Mouse (Mus musculus) heart, embryonic 12.5 days (tissue): ENCODE results near the gene Gm11568. TPM values are rescaled to one million over a fixed set of nuclear protein-coding genes. Genes with fewer than 3 reads are reported as not detected.

Experiments
- ATAC-seq: fragments of 200-750 bp; cut with Nextera tagmentation; 2 replicates; pipeline ENCODE4 v1.8.0; 2017; ENCODE audit warnings: moderate TSS enrichment, moderate library complexity; ENCODE audit not compliant: insufficient number of reproducible peaks, low FRiP score
- H3K27ac ChIP-seq: fragments of 300-500 bp; sonication (generic); 2 replicates; pipeline ENCODE4 v1.5.1; 2016; ENCODE audit warnings: mild to moderate bottlenecking, moderate library complexity; ENCODE audit not compliant: poor library complexity, severe bottlenecking
- H3K27me3 ChIP-seq: fragments of 300-500 bp; sonication (generic); replicated peaks from 2 replicates; pipeline ENCODE4 v1.6.1; 2016; ENCODE audit warnings: mild to moderate bottlenecking, moderate library complexity
- H3K36me3 ChIP-seq: fragments of 300-500 bp; sonication (generic); 2 replicates; pipeline ENCODE4 v1.6.1; 2016; ENCODE audit warnings: mild to moderate bottlenecking, moderate library complexity
- H3K4me1 ChIP-seq: fragments of 300-500 bp; sonication (generic); replicated peaks from 2 replicates; pipeline ENCODE4 v1.6.1; 2016; ENCODE audit warnings: mild to moderate bottlenecking
- H3K4me2 ChIP-seq: fragments of 300-500 bp; sonication (generic); 2 replicates; pipeline ENCODE4 v1.6.1; 2016; ENCODE audit warnings: mild to moderate bottlenecking, moderate library complexity
- H3K4me3 ChIP-seq: fragments of 300-500 bp; sonication (generic); 2 replicates; pipeline ENCODE4 v1.5.1; 2016; ENCODE audit warnings: mild to moderate bottlenecking
- H3K9ac ChIP-seq: fragments of 300-500 bp; sonication (generic); 2 replicates; pipeline ENCODE4 v1.6.1; 2016; ENCODE audit warnings: mild to moderate bottlenecking, moderate library complexity
- H3K9me3 ChIP-seq: fragments of 300-500 bp; sonication (generic); replicated peaks from 2 replicates; pipeline ENCODE4 v1.6.1; 2016; ENCODE audit warnings: mild to moderate bottlenecking, moderate library complexity
- WGBS: fragments of 180-500 bp; shearing (Covaris S2); methylation state at CpG from one replicate; pipeline ENCODE4 v1.1.7; 2016; 5-methylcytosine and 5-hydroxymethylcytosine counted together
- polyA plus RNA-seq: library from polyadenylated mRNA; unstranded; fragments of >200 nt; fragmentation: Nextera tagmentation; extraction: Ambion mirVana; gene quantifications from 2 replicates; pipeline ENCODE4 v1.2.1, GENCODE M21; 2016

Gene Gm11568
- polyA plus RNA-seq, 1 experiment from 2014 or later: not detected

GRCm38 (mm10) chr11:99907620-99908019, 49.9 kb downstream of the Gm11568 start, which contains the start of gene Krtap31-1:
Gene Krtap31-1, plus strand, starts transcription at chr11:99907920.
- Histone ChIP-seq H3K4me2 (no peak within 1 kb of the TSS), H3K27ac (no peak within 1 kb of the TSS), H3K4me3 (no peak within 1 kb of the TSS), H3K36me3 (no peaks in the 10 kb centered on the region), H3K27me3 (no peaks in the 10 kb centered on the region), H3K9ac (no peak within 1 kb of the TSS), H3K4me1 (no peaks in the 10 kb centered on the region), H3K9me3 (no peaks in the 10 kb centered on the region)
- WGBS: 67% methylated on average over 2 of the region's 2 CpGs
- ATAC-seq: no peak

Other genes with a start within 250 kb of the Gm11568 start
- gene Gm11937, start 247.7 kb upstream of the Gm11568 start, polyA plus RNA-seq: not detected in 2 replicates
- not detected in 2 replicates for gene Krtap2-4, start 243.1 kb upstream of the Gm11568 start, polyA plus RNA-seq
- gene Gm11562, start 237.5 kb upstream of the Gm11568 start, polyA plus RNA-seq: not detected in 2 replicates
- gene Krtap4-1, start 229.7 kb upstream of the Gm11568 start, polyA plus RNA-seq: not detected in 2 replicates
- not detected in 2 replicates for gene Krtap4-2, start 222.8 kb upstream of the Gm11568 start, polyA plus RNA-seq
- not detected in 2 replicates for gene Krtap4-7, start 213.8 kb upstream of the Gm11568 start, polyA plus RNA-seq
- not detected in 2 replicates for gene Gm11555, start 207.7 kb upstream of the Gm11568 start, polyA plus RNA-seq
- gene Gm11563, start 199.0 kb upstream of the Gm11568 start, polyA plus RNA-seq: not detected in 2 replicates
- not detected in 2 replicates for gene Krtap4-6, start 192.0 kb upstream of the Gm11568 start, polyA plus RNA-seq
- gene Gm14190, start 167.2 kb upstream of the Gm11568 start, polyA plus RNA-seq: not detected in 2 replicates
- gene Gm14180, start 123.6 kb upstream of the Gm11568 start, polyA plus RNA-seq: not detected in 2 replicates
- gene Gm11595, start 85.0 kb upstream of the Gm11568 start, polyA plus RNA-seq: not detected in 2 replicates
- gene Krtap4-8, start 77.2 kb upstream of the Gm11568 start, polyA plus RNA-seq: not detected in 2 replicates
- gene Krtap4-9, start 72.7 kb upstream of the Gm11568 start, polyA plus RNA-seq: not detected in 2 replicates
- not detected in 2 replicates for gene Gm11596, start 64.5 kb upstream of the Gm11568 start, polyA plus RNA-seq
- not detected in 2 replicates for gene Gm11569, start 59.0 kb upstream of the Gm11568 start, polyA plus RNA-seq
- gene Gm11554, start 53.5 kb upstream of the Gm11568 start, polyA plus RNA-seq: not detected in 2 replicates
- not detected in 2 replicates for gene Krtap4-13, start 48.0 kb upstream of the Gm11568 start, polyA plus RNA-seq
- gene Gm11564, start 42.3 kb upstream of the Gm11568 start, polyA plus RNA-seq: not detected in 2 replicates
- gene 2300003K06Rik, start 19.9 kb upstream of the Gm11568 start, polyA plus RNA-seq: not detected in 2 replicates
- not detected in 2 replicates for gene Krtap4-16, start 6.3 kb upstream of the Gm11568 start, polyA plus RNA-seq
- gene Gm11559, start 6.6 kb downstream of the Gm11568 start, polyA plus RNA-seq: not detected in 2 replicates
- gene Krtap9-1, start 15.5 kb downstream of the Gm11568 start, polyA plus RNA-seq: not detected in 2 replicates
- gene Gm11567, start 21.3 kb downstream of the Gm11568 start, polyA plus RNA-seq: not detected in 2 replicates
- gene Krtap31-1, start 50.0 kb downstream of the Gm11568 start, polyA plus RNA-seq: not detected in 2 replicates
- not detected in 2 replicates for gene Gm11565, start 56.8 kb downstream of the Gm11568 start, polyA plus RNA-seq
- not detected in 2 replicates for gene Krtap31-2, start 78.4 kb downstream of the Gm11568 start, polyA plus RNA-seq
- not detected in 2 replicates for gene Krtap9-5, start 90.6 kb downstream of the Gm11568 start, polyA plus RNA-seq
- gene Krtap29-1, start 121.1 kb downstream of the Gm11568 start, polyA plus RNA-seq: not detected in 2 replicates
- gene Krtap16-1, start 128.7 kb downstream of the Gm11568 start, polyA plus RNA-seq: not detected in 2 replicates
- gene Krtap17-1, start 136.1 kb downstream of the Gm11568 start, polyA plus RNA-seq: not detected in 2 replicates
- not detected in 2 replicates for gene Krt33a, start 158.3 kb downstream of the Gm11568 start, polyA plus RNA-seq
- gene Krt33b, start 172.0 kb downstream of the Gm11568 start, polyA plus RNA-seq: not detected in 2 replicates
- not detected in 2 replicates for gene Krt34, start 183.6 kb downstream of the Gm11568 start, polyA plus RNA-seq
- gene Krt31, start 192.6 kb downstream of the Gm11568 start, polyA plus RNA-seq: not detected in 2 replicates
- not detected in 2 replicates for gene Krt32, start 230.3 kb downstream of the Gm11568 start, polyA plus RNA-seq
- not detected in 2 replicates for gene Krt35, start 238.3 kb downstream of the Gm11568 start, polyA plus RNA-seq
- not detected in 2 replicates for gene Krt36, start 247.7 kb downstream of the Gm11568 start, polyA plus RNA-seq